Mouse (Mus musculus) cerebellum, adult 9-11 months (tissue): ENCODE measurements around the gene Lxn.

ENCODE experiments used
- DNase-seq: peaks from one replicate; pipeline ENCODE4 v3.0.0; 2022

Gene Lxn

GRCm38 (mm10) chr3:67463450-67464372 lies at the start of gene Lxn:
Gene Lxn (minus strand): TSS chr3:67463926.
- DNase-seq = peak; percentile 63

- DNase-seq = peak; percentile 50
These were observed 49.1 kb upstream of the Lxn start for GRCm38 (mm10) chr3:67512807-67513206.

GRCm38 (mm10) chr3:67508216-67508892 lies 44.6 kb upstream of the Lxn start:
- DNase-seq = no peak

GRCm38 (mm10) chr3:67505286-67505685 lies 41.6 kb upstream of the Lxn start:
- DNase-seq = no peak

- no peak for DNase-seq
These were observed 40.2 kb upstream of the Lxn start for GRCm38 (mm10) chr3:67503878-67504277.

GRCm38 (mm10) chr3:67499406-67499791 lies 35.7 kb upstream of the Lxn start:
- DNase-seq = no peak

- no peak for DNase-seq
These were observed 35.2 kb upstream of the Lxn start for GRCm38 (mm10) chr3:67498773-67499405.

GRCm38 (mm10) chr3:67497998-67498397 lies 34.3 kb upstream of the Lxn start:
- no peak for DNase-seq

GRCm38 (mm10) chr3:67496310-67496709 lies 32.6 kb upstream of the Lxn start:
- DNase-seq = no peak

GRCm38 (mm10) chr3:67493132-67493531 lies 29.4 kb upstream of the Lxn start:
- DNase-seq = no peak

- DNase-seq = peak; percentile 31
These were observed 28.6 kb upstream of the Lxn start for GRCm38 (mm10) chr3:67492086-67492869.

GRCm38 (mm10) chr3:67490156-67490555 lies 26.4 kb upstream of the Lxn start:
- no peak for DNase-seq

GRCm38 (mm10) chr3:67485233-67485632 lies 21.5 kb upstream of the Lxn start:
- DNase-seq = no peak

GRCm38 (mm10) chr3:67482400-67482799 lies 18.7 kb upstream of the Lxn start:
- DNase-seq = no peak

GRCm38 (mm10) chr3:67479806-67480205 lies 16.1 kb upstream of the Lxn start:
- DNase-seq = no peak

- DNase-seq = no peak
These were observed 9.7 kb upstream of the Lxn start for GRCm38 (mm10) chr3:67473438-67473837.

- no peak for DNase-seq
These were observed 7.8 kb upstream of the Lxn start for GRCm38 (mm10) chr3:67471408-67472127.

- DNase-seq = no peak
These were observed 3.6 kb upstream of the Lxn start for GRCm38 (mm10) chr3:67467281-67467680.

- DNase-seq = no peak
These were observed 2.9 kb upstream of the Lxn start for GRCm38 (mm10) chr3:67466576-67466975.

- no peak for DNase-seq
These were observed 725 bp downstream of the Lxn start for GRCm38 (mm10) chr3:67463001-67463400.

GRCm38 (mm10) chr3:67462578-67462977 lies 1.1 kb downstream of the Lxn start:
- DNase-seq = no peak

- no peak for DNase-seq
These were observed 1.7 kb downstream of the Lxn start for GRCm38 (mm10) chr3:67462015-67462414.
